Mouse (Mus musculus) midbrain, embryonic 12.5 days (tissue): ENCODE measurements at regions not wholly inside any gene's neighbourhood (a gene's known extent, or its start where the extent isn't known, plus 50 kb on each side); places are given as distances from the start of the nearest gene placed in this dataset.
"Not testable (repeated sequence)": the region's sequence is repeated elsewhere in the genome, so short reads cannot be mapped to it uniquely, and the experiment has no call there.

ENCODE experiments used
- ATAC-seq: fragments of 200-750 bp; cut with Nextera tagmentation; 2 replicates; pipeline ENCODE4 v1.8.0; 2017; ENCODE audit warnings: low read depth, moderate TSS enrichment, moderate library complexity; ENCODE audit not compliant: low FRiP score
- H3K27ac ChIP-seq: fragments of 300-500 bp; sonication (generic); replicated peaks from 2 replicates; pipeline ENCODE4 v1.5.1; 2016; ENCODE audit warnings: mild to moderate bottlenecking
- H3K27me3 ChIP-seq: fragments of 300-500 bp; sonication (generic); 2 replicates; pipeline ENCODE4 v1.6.1; 2016; ENCODE audit warnings: mild to moderate bottlenecking
- H3K36me3 ChIP-seq: fragments of 300-500 bp; sonication (generic); 2 replicates; pipeline ENCODE4 v1.6.1; 2016
- H3K4me1 ChIP-seq: fragments of 300-500 bp; sonication (generic); 2 replicates; pipeline ENCODE4 v1.6.1; 2016
- H3K4me2 ChIP-seq: fragments of 300-500 bp; sonication (generic); replicated peaks from 2 replicates; pipeline ENCODE4 v1.6.1; 2016; ENCODE audit warnings: mild to moderate bottlenecking, moderate library complexity
- H3K4me3 ChIP-seq: fragments of 300-500 bp; sonication (generic); 2 replicates; pipeline ENCODE4 v1.5.1; 2016; ENCODE audit warnings: mild to moderate bottlenecking
- H3K9ac ChIP-seq: fragments of 300-500 bp; sonication (generic); replicated peaks from 2 replicates; pipeline ENCODE4 v1.6.1; 2016; ENCODE audit warnings: mild to moderate bottlenecking, moderate library complexity
- H3K9me3 ChIP-seq: fragments of 300-500 bp; sonication (generic); 2 replicates; pipeline ENCODE4 v1.6.1; 2016; ENCODE audit warnings: mild to moderate bottlenecking
- WGBS: fragments of 180-500 bp; shearing (Covaris S2); methylation state at CpG from one replicate; pipeline ENCODE4 v1.1.7; 2016; 5-methylcytosine and 5-hydroxymethylcytosine counted together

GRCm38 (mm10) chr16:51002876-51003275 lies 411.9 kb upstream of the Ccdc54 start:
- H3K36me3 ChIP-seq = no peaks in the 10 kb centered on the region
- H3K9ac ChIP-seq = no peak overlapping the region
- peaks cover 8% of the 10 kb centered on the region; the same call in 1 of the 2 replicates for H3K4me1 ChIP-seq
- H3K4me2 ChIP-seq = no peak overlapping the region
- H3K27ac ChIP-seq = no peak overlapping the region
- ATAC-seq = no peak
- H3K4me3 ChIP-seq = no peak overlapping the region
- no peaks in the 10 kb centered on the region for H3K9me3 ChIP-seq
- no peaks in the 10 kb centered on the region for H3K27me3 ChIP-seq

- Histone ChIP-seq H3K4me1 (no peaks in the 10 kb centered on the region), H3K27ac (no peak overlapping the region), H3K36me3 (no peaks in the 10 kb centered on the region), H3K4me3 (no peak overlapping the region), H3K27me3 (no peaks in the 10 kb centered on the region), H3K9me3 (no peaks in the 10 kb centered on the region), H3K9ac (no peak overlapping the region), H3K4me2 (no peak overlapping the region)
- WGBS = 90% methylated on average over 2 of the region's 2 CpGs
- no peak for ATAC-seq
Observed at GRCm38 (mm10) chr16:50964395-50964794, 373.4 kb upstream of the Ccdc54 start.

- 81% methylated on average over 4 of the region's 4 CpGs for WGBS
- no peak overlapping the region for H3K4me2 ChIP-seq
- ATAC-seq = no peak
Observed at GRCm38 (mm10) chr16:50944091-50944490, 353.1 kb upstream of the Ccdc54 start.

GRCm38 (mm10) chr16:50943581-50943980 lies 352.6 kb upstream of the Ccdc54 start:
- not testable (repeated sequence) for H3K9me3 ChIP-seq, H3K4me3 ChIP-seq, H3K27me3 ChIP-seq, ATAC-seq, H3K36me3 ChIP-seq, H3K9ac ChIP-seq, H3K27ac ChIP-seq, H3K4me2 ChIP-seq, H3K4me1 ChIP-seq
- WGBS = 95% methylated on average over 6 of the region's 6 CpGs

More at GRCm38 (mm10) chr16:50944091-50944490, 353.1 kb upstream of the Ccdc54 start:
- Histone ChIP-seq H3K9me3 (no peaks in the 10 kb centered on the region), H3K4me3 (no peak overlapping the region), H3K4me1 (no peaks in the 10 kb centered on the region), H3K27ac (no peak overlapping the region), H3K36me3 (no peaks in the 10 kb centered on the region), H3K27me3 (no peaks in the 10 kb centered on the region), H3K9ac (no peak overlapping the region)

- H3K27me3 ChIP-seq = no peaks in the 10 kb centered on the region
- H3K27ac ChIP-seq = no peak overlapping the region
- no peaks in the 10 kb centered on the region for H3K36me3 ChIP-seq
- H3K9me3 ChIP-seq = no peaks in the 10 kb centered on the region
- no peak for ATAC-seq
- H3K9ac ChIP-seq = no peak overlapping the region
- no peak overlapping the region for H3K4me2 ChIP-seq
- H3K4me3 ChIP-seq = no peak overlapping the region
- no peaks in the 10 kb centered on the region for H3K4me1 ChIP-seq
Observed at GRCm38 (mm10) chr16:50942291-50942690, 351.3 kb upstream of the Ccdc54 start.

- Histone ChIP-seq H3K4me2 (no peak overlapping the region), H3K4me3 (no peak overlapping the region), H3K27me3 (no peaks in the 10 kb centered on the region), H3K9ac (no peak overlapping the region), H3K4me1 (no peaks in the 10 kb centered on the region), H3K9me3 (no peaks in the 10 kb centered on the region), H3K36me3 (no peaks in the 10 kb centered on the region), H3K27ac (no peak overlapping the region)
- WGBS = 45% methylated on average over 6 of the region's 6 CpGs
- no peak for ATAC-seq
Observed at GRCm38 (mm10) chr16:50939316-50939715, 348.4 kb upstream of the Ccdc54 start.

- H3K4me3 ChIP-seq = no peak overlapping the region
- H3K36me3 ChIP-seq = no peaks in the 10 kb centered on the region
- H3K4me2 ChIP-seq = no peak overlapping the region
- no peak overlapping the region for H3K9ac ChIP-seq
- H3K4me1 ChIP-seq = no peaks in the 10 kb centered on the region
- H3K27me3 ChIP-seq = no peaks in the 10 kb centered on the region
- no peaks in the 10 kb centered on the region for H3K9me3 ChIP-seq
- no peak overlapping the region for H3K27ac ChIP-seq
- no peak for ATAC-seq
- WGBS = 41% methylated on average over 2 of the region's 2 CpGs
Observed at GRCm38 (mm10) chr16:50907732-50908131, 316.8 kb upstream of the Ccdc54 start.

- no peaks in the 10 kb centered on the region for H3K27me3 ChIP-seq
- no peak overlapping the region for H3K9ac ChIP-seq
- no peak for ATAC-seq
- no peak overlapping the region for H3K4me3 ChIP-seq
- no peak overlapping the region for H3K4me2 ChIP-seq
- 70% methylated on average over 2 of the region's 2 CpGs for WGBS
- no peaks in the 10 kb centered on the region for H3K36me3 ChIP-seq
- H3K9me3 ChIP-seq = no peaks in the 10 kb centered on the region
- no peak overlapping the region for H3K27ac ChIP-seq
- no peaks in the 10 kb centered on the region for H3K4me1 ChIP-seq
Observed at GRCm38 (mm10) chr16:50899151-50899550, 308.2 kb upstream of the Ccdc54 start.

- no peak overlapping the region for H3K9ac ChIP-seq
Observed at GRCm38 (mm10) chr16:50877926-50878325, 287.0 kb upstream of the Ccdc54 start.

GRCm38 (mm10) chr16:50871318-50871717 lies 280.4 kb upstream of the Ccdc54 start:
- Histone ChIP-seq H3K4me2 (no peak overlapping the region), H3K36me3 (no peaks in the 10 kb centered on the region), H3K27me3 (no peaks in the 10 kb centered on the region), H3K4me3 (no peak overlapping the region), H3K9ac (no peak overlapping the region), H3K4me1 (no peaks in the 10 kb centered on the region), H3K27ac (no peak overlapping the region), H3K9me3 (no peaks in the 10 kb centered on the region)
- 86% methylated on average over 4 of the region's 4 CpGs for WGBS
- no peak for ATAC-seq

More at GRCm38 (mm10) chr16:50877926-50878325, 287.0 kb upstream of the Ccdc54 start:
- no peak overlapping the region for H3K27ac ChIP-seq
- H3K4me1 ChIP-seq = no peaks in the 10 kb centered on the region
- no peaks in the 10 kb centered on the region for H3K9me3 ChIP-seq
- ATAC-seq = no peak
- 61% methylated on average over 3 of the region's 3 CpGs for WGBS
- no peaks in the 10 kb centered on the region for H3K27me3 ChIP-seq
- no peak overlapping the region for H3K4me3 ChIP-seq
- no peaks in the 10 kb centered on the region for H3K36me3 ChIP-seq
- H3K4me2 ChIP-seq = no peak overlapping the region

GRCm38 (mm10) chr16:50863565-50863964 lies 272.6 kb upstream of the Ccdc54 start:
- Histone ChIP-seq H3K9me3 (no peaks in the 10 kb centered on the region), H3K4me3 (no peak overlapping the region), H3K27me3 (no peaks in the 10 kb centered on the region), H3K36me3 (no peaks in the 10 kb centered on the region), H3K27ac (no peak overlapping the region), H3K9ac (no peak overlapping the region), H3K4me1 (no peaks in the 10 kb centered on the region), H3K4me2 (no peak overlapping the region)
- no peak for ATAC-seq
- 68% methylated on average over 5 of the region's 5 CpGs for WGBS

- 82% methylated on average over 1 of the region's 1 CpGs for WGBS
- no peaks in the 10 kb centered on the region for H3K36me3 ChIP-seq
- no peak overlapping the region for H3K27ac ChIP-seq
- H3K4me2 ChIP-seq = no peak overlapping the region
- no peaks in the 10 kb centered on the region for H3K27me3 ChIP-seq
- H3K9ac ChIP-seq = no peak overlapping the region
- H3K4me3 ChIP-seq = no peak overlapping the region
- H3K4me1 ChIP-seq = no peaks in the 10 kb centered on the region
- no peaks in the 10 kb centered on the region for H3K9me3 ChIP-seq
- ATAC-seq = no peak
Observed at GRCm38 (mm10) chr16:50859513-50859912, 268.6 kb upstream of the Ccdc54 start.

- H3K4me1 ChIP-seq = no peaks in the 10 kb centered on the region
- H3K9ac ChIP-seq = no peak overlapping the region
- no peaks in the 10 kb centered on the region for H3K9me3 ChIP-seq
- WGBS = 89% methylated on average over 5 of the region's 5 CpGs
- H3K4me3 ChIP-seq = no peak overlapping the region
- no peak overlapping the region for H3K4me2 ChIP-seq
- no peak for ATAC-seq
- H3K36me3 ChIP-seq = no peaks in the 10 kb centered on the region
- H3K27me3 ChIP-seq = no peaks in the 10 kb centered on the region
- H3K27ac ChIP-seq = no peak overlapping the region
Observed at GRCm38 (mm10) chr16:50852081-50852480, 261.1 kb upstream of the Ccdc54 start.
